Mouse (Mus musculus): ENCODE results near the gene Zfhx3. TPM values are rescaled to one million over a fixed set of nuclear protein-coding genes. Genes with fewer than 3 reads are reported as not detected.

The Zfhx3 gene
- polyA plus RNA-seq, 1 experiment from 2014 or later, result 2.4 TPM

GRCm38 (mm10) chr8:108422521-108422920 is 480.1 kb downstream of the Zfhx3 start:
- H3K36me3 ChIP-seq (ENCODE audit: control insufficient read depth, insufficient read depth), result no peaks in the 10 kb centered on the region
- H3K27me3 ChIP-seq (replicated peaks; ENCODE audit: control insufficient read depth, insufficient read depth, low read length), result no peaks in the 10 kb centered on the region
- no peak for ATAC-seq
- TF ChIP-seq CTCF (IDR thresholded peaks at IDR 0.05; ENCODE audit: low read depth), result no peak
- no peak overlapping the region for H3K4me2 ChIP-seq (replicated peaks; ENCODE audit: low read depth)
- H3K4me1 ChIP-seq (replicated peaks; ENCODE audit: control insufficient read depth, insufficient read depth, low read length), result no peaks in the 10 kb centered on the region
- H3K9me3 ChIP-seq (ENCODE audit: control insufficient read depth), result no peaks in the 10 kb centered on the region
- H3K9ac ChIP-seq (ENCODE audit: low read depth, low read length), result no peak overlapping the region
- 45% methylated on average over 3 of the region's 3 CpGs for WGBS
- H3K27ac ChIP-seq (ENCODE audit: low read depth, low read length), result no peak overlapping the region
- H3K4me3 ChIP-seq (ENCODE audit: low read depth, low read length), result no peak overlapping the region

DNA sequence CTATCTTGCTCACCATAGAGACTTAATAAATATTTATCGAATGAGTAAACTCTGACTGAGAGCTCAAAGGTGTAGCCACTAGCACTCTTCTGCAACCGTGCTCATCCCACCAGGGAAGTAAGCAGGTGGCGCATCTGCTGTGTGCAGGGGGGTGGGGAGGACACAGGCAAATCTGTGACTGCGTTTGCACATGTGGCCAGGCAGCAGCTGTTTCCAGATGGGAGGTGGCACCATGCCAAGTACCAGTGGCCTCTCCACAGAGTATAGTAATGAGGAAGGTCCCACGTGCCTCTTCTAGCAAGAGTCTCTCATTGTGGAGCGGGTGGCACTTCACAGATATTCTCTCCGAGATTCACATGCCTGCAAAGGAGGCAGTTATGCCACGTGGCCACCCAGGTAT is 481.9 kb downstream of the Zfhx3 start:
- WGBS, result 55% methylated on average over 8 of the region's 8 CpGs

GRCm38 (mm10) chr8:108433321-108433720 is 490.9 kb downstream of the Zfhx3 start:
- Histone ChIP-seq H3K27ac (ENCODE audit: low read depth, low read length) (no peak overlapping the region), H3K9ac (ENCODE audit: low read depth, low read length) (no peak overlapping the region), H3K36me3 (ENCODE audit: control insufficient read depth, insufficient read depth) (no peaks in the 10 kb centered on the region), H3K4me1 (replicated peaks; ENCODE audit: control insufficient read depth, insufficient read depth, low read length) (0 out of 2 replicates have a peak, but pooled peaks cover 5% of the 10 kb centered on the region), H3K4me3 (ENCODE audit: low read depth, low read length) (no peak overlapping the region), H3K4me2 (replicated peaks; ENCODE audit: low read depth) (no peak overlapping the region), H3K27me3 (replicated peaks; ENCODE audit: control insufficient read depth, insufficient read depth, low read length) (no peaks in the 10 kb centered on the region), H3K9me3 (ENCODE audit: control insufficient read depth) (no peaks in the 10 kb centered on the region)
- 49% methylated on average over 5 of the region's 5 CpGs for WGBS
- no peak for ATAC-seq
- TF ChIP-seq CTCF (IDR thresholded peaks at IDR 0.05; ENCODE audit: low read depth), result no peak

More for the DNA sequence above, 481.9 kb downstream of the Zfhx3 start:
- no peaks in the 10 kb centered on the region for H3K27me3 ChIP-seq (replicated peaks; ENCODE audit: control insufficient read depth, insufficient read depth, low read length)
- no peak overlapping the region for H3K9ac ChIP-seq (ENCODE audit: low read depth, low read length)
- H3K4me3 ChIP-seq (ENCODE audit: low read depth, low read length), result no peak overlapping the region
- no peaks in the 10 kb centered on the region for H3K4me1 ChIP-seq (replicated peaks; ENCODE audit: control insufficient read depth, insufficient read depth, low read length)
- no peaks in the 10 kb centered on the region for H3K36me3 ChIP-seq (ENCODE audit: control insufficient read depth, insufficient read depth)
- no peak for ATAC-seq
- TF ChIP-seq CTCF (IDR thresholded peaks at IDR 0.05; ENCODE audit: low read depth), result no peak
- no peak overlapping the region for H3K4me2 ChIP-seq (replicated peaks; ENCODE audit: low read depth)
- H3K9me3 ChIP-seq (ENCODE audit: control insufficient read depth), result no peaks in the 10 kb centered on the region
- H3K27ac ChIP-seq (ENCODE audit: low read depth, low read length), result no peak overlapping the region

GRCm38 (mm10) chr8:108434510-108434909 is 492.1 kb downstream of the Zfhx3 start:
- H3K36me3 ChIP-seq (ENCODE audit: control insufficient read depth, insufficient read depth), result no peaks in the 10 kb centered on the region
- no peaks in the 10 kb centered on the region for H3K27me3 ChIP-seq (replicated peaks; ENCODE audit: control insufficient read depth, insufficient read depth, low read length)
- no peak for TF ChIP-seq CTCF (IDR thresholded peaks at IDR 0.05; ENCODE audit: low read depth)
- no peak overlapping the region for H3K4me2 ChIP-seq (replicated peaks; ENCODE audit: low read depth)
- H3K9ac ChIP-seq (ENCODE audit: low read depth, low read length), result no peak overlapping the region
- no peak overlapping the region for H3K27ac ChIP-seq (ENCODE audit: low read depth, low read length)
- ATAC-seq, result peak; percentile 81
- 38% methylated on average over 4 of the region's 4 CpGs for whole genome bisulfite sequencing
- H3K4me3 ChIP-seq (ENCODE audit: low read depth, low read length), result no peak overlapping the region
- H3K9me3 ChIP-seq (ENCODE audit: control insufficient read depth), result no peaks in the 10 kb centered on the region
- H3K4me1 ChIP-seq (replicated peaks; ENCODE audit: control insufficient read depth, insufficient read depth, low read length), result 0 out of 2 replicates have a peak, but pooled peaks cover 5% of the 10 kb centered on the region

DNA sequence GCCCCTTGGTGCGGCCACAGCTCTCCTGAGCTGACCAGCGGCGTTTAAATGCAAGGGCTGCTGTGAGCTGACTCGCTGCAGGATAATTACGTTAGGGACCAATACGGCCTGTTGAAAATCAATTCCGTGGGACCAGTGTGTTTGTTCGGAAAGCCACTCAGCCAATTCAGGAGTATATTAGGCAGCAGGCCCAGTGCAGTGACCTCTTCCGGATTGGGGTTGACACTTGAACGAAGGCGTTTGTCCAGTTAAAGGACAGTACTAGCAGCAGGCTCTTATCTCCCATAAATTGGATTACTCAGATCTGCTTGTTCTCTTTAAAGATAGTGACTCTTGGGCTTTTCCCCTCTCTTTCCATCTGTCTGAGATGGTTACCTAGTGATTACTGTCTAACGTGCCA is 493.9 kb downstream of the Zfhx3 start:
- no peak overlapping the region for H3K27ac ChIP-seq (ENCODE audit: low read depth, low read length)
- 0 out of 2 replicates have a peak, but pooled peaks cover 5% of the 10 kb centered on the region for H3K4me1 ChIP-seq (replicated peaks; ENCODE audit: control insufficient read depth, insufficient read depth, low read length)
- H3K4me3 ChIP-seq (ENCODE audit: low read depth, low read length), result no peak overlapping the region
- no peak overlapping the region for H3K9ac ChIP-seq (ENCODE audit: low read depth, low read length)
- H3K27me3 ChIP-seq (replicated peaks; ENCODE audit: control insufficient read depth, insufficient read depth, low read length), result no peaks in the 10 kb centered on the region
- TF ChIP-seq CTCF (IDR thresholded peaks at IDR 0.05; ENCODE audit: low read depth), result no peak
- no peak for ATAC-seq
- H3K36me3 ChIP-seq (ENCODE audit: control insufficient read depth, insufficient read depth), result no peaks in the 10 kb centered on the region
- 79% methylated on average over 12 of the region's 12 CpGs for WGBS
- H3K4me2 ChIP-seq (replicated peaks; ENCODE audit: low read depth), result no peak overlapping the region
- no peaks in the 10 kb centered on the region for H3K9me3 ChIP-seq (ENCODE audit: control insufficient read depth)

- no peaks in the 10 kb centered on the region for H3K27me3 ChIP-seq (replicated peaks; ENCODE audit: control insufficient read depth, insufficient read depth, low read length)
- TF ChIP-seq CTCF (IDR thresholded peaks at IDR 0.05; ENCODE audit: low read depth), result no peak
- no peaks in the 10 kb centered on the region for H3K36me3 ChIP-seq (ENCODE audit: control insufficient read depth, insufficient read depth)
- no peak overlapping the region for H3K4me2 ChIP-seq (replicated peaks; ENCODE audit: low read depth)
- no peak overlapping the region for H3K4me3 ChIP-seq (ENCODE audit: low read depth, low read length)
- H3K9ac ChIP-seq (ENCODE audit: low read depth, low read length), result no peak overlapping the region
- H3K27ac ChIP-seq (ENCODE audit: low read depth, low read length), result no peak overlapping the region
- ATAC-seq, result no peak
- 94% methylated on average over 13 of the region's 13 CpGs for WGBS
- H3K9me3 ChIP-seq (ENCODE audit: control insufficient read depth), result no peaks in the 10 kb centered on the region
- H3K4me1 ChIP-seq (replicated peaks; ENCODE audit: control insufficient read depth, insufficient read depth, low read length), result 0 out of 2 replicates have a peak, but pooled peaks cover 5% of the 10 kb centered on the region
These were observed 494.9 kb downstream of the Zfhx3 start for GRCm38 (mm10) chr8:108437316-108437830.

DNA sequence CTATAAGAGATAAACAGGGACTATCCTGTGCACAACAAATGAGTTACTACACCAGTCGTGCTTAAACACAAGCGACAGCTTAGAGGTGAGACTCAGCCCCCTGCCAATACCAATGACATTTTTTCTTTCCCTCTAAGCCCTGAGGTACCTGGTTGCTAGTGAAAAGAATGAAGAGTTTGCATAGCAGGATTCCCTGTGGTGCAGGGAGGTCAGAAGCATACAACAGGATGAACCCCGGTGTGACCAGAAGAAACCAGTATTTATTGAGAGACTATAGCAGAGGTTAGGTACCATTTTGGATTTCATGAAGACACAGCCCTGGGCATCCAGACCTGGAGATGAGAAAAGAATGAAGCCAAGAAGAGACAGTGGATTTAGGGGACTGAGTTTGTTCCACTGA is 498.0 kb downstream of the Zfhx3 start:
- H3K27me3 ChIP-seq (replicated peaks; ENCODE audit: control insufficient read depth, insufficient read depth, low read length), result no peaks in the 10 kb centered on the region
- WGBS, result 56% methylated on average over 3 of the region's 3 CpGs
- no peak for TF ChIP-seq CTCF (IDR thresholded peaks at IDR 0.05; ENCODE audit: low read depth)

More for the DNA sequence above, 498.0 kb downstream of the Zfhx3 start:
- H3K4me1 ChIP-seq (replicated peaks; ENCODE audit: control insufficient read depth, insufficient read depth, low read length), result no peaks in the 10 kb centered on the region
- H3K9ac ChIP-seq (ENCODE audit: low read depth, low read length), result no peak overlapping the region
- H3K4me3 ChIP-seq (ENCODE audit: low read depth, low read length), result no peak overlapping the region
- no peak overlapping the region for H3K27ac ChIP-seq (ENCODE audit: low read depth, low read length)
- ATAC-seq, result no peak
- H3K4me2 ChIP-seq (replicated peaks; ENCODE audit: low read depth), result no peak overlapping the region
- H3K9me3 ChIP-seq (ENCODE audit: control insufficient read depth), result no peaks in the 10 kb centered on the region
- no peaks in the 10 kb centered on the region for H3K36me3 ChIP-seq (ENCODE audit: control insufficient read depth, insufficient read depth)

Data from intestine, postnatal 0 days (tissue).